Mouse (Mus musculus) stomach, embryonic 15.5 days (tissue): ENCODE measurements around the gene Smim24. TPM values are rescaled to one million over a fixed set of nuclear protein-coding genes. Genes with fewer than 3 reads are reported as not detected.

Experiments used
- ATAC-seq: fragments of 200-750 bp; cut with Nextera tagmentation; 2 replicates; pipeline ENCODE4 v1.8.0; 2017; ENCODE audit warnings: low read depth, moderate number of reproducible peaks, moderate TSS enrichment; ENCODE audit not compliant: insufficient read depth, low FRiP score
- H3K27ac ChIP-seq: fragments of 300-500 bp; sonication (generic); 2 replicates; pipeline ENCODE4 v1.5.1; 2015; ENCODE audit warnings: mild to moderate bottlenecking, inconsistent platforms
- H3K27me3 ChIP-seq: fragments of 300-500 bp; sonication (generic); replicated peaks from 2 replicates; pipeline ENCODE4 v1.6.1; 2015; ENCODE audit warnings: inconsistent platforms
- H3K36me3 ChIP-seq: fragments of 300-500 bp; sonication (generic); 2 replicates; pipeline ENCODE4 v1.6.1; 2015; ENCODE audit warnings: inconsistent platforms
- H3K4me1 ChIP-seq: fragments of 300-500 bp; sonication (generic); 2 replicates; pipeline ENCODE4 v1.6.1; 2015; ENCODE audit warnings: inconsistent platforms
- H3K4me2 ChIP-seq: fragments of 300-500 bp; sonication (generic); 2 replicates; pipeline ENCODE4 v1.6.1; 2015; ENCODE audit warnings: mild to moderate bottlenecking, inconsistent platforms
- H3K4me3 ChIP-seq: fragments of 300-500 bp; sonication (generic); replicated peaks from 2 replicates; pipeline ENCODE4 v1.5.1; 2015; ENCODE audit warnings: inconsistent platforms
- H3K9ac ChIP-seq: fragments of 300-500 bp; sonication (generic); 2 replicates; pipeline ENCODE4 v1.6.1; 2015; ENCODE audit warnings: inconsistent platforms
- H3K9me3 ChIP-seq: fragments of 300-500 bp; sonication (generic); 2 replicates; pipeline ENCODE4 v1.6.1; 2016; ENCODE audit warnings: inconsistent platforms
- WGBS: fragments of 180-500 bp; shearing (Covaris S2); methylation state at CpG from one replicate; pipeline ENCODE4 v1.1.7; 2015; 5-methylcytosine and 5-hydroxymethylcytosine counted together
- microRNA-seq: library from miRNA; unstranded; fragments of <30 nt; microRNA quantifications from one replicate; pipeline ENCODE4, GENCODE M21; 2016
- polyA plus RNA-seq: library from polyadenylated mRNA; unstranded; fragments of >200 nt; fragmentation: Nextera tagmentation; extraction: Ambion mirVana; gene quantifications from 2 replicates; pipeline ENCODE4 v1.2.1, GENCODE M21; 2015

Gene Smim24
- polyA plus RNA-seq, 1 experiment from 2014 or later, result 59.5 TPM

DNA sequence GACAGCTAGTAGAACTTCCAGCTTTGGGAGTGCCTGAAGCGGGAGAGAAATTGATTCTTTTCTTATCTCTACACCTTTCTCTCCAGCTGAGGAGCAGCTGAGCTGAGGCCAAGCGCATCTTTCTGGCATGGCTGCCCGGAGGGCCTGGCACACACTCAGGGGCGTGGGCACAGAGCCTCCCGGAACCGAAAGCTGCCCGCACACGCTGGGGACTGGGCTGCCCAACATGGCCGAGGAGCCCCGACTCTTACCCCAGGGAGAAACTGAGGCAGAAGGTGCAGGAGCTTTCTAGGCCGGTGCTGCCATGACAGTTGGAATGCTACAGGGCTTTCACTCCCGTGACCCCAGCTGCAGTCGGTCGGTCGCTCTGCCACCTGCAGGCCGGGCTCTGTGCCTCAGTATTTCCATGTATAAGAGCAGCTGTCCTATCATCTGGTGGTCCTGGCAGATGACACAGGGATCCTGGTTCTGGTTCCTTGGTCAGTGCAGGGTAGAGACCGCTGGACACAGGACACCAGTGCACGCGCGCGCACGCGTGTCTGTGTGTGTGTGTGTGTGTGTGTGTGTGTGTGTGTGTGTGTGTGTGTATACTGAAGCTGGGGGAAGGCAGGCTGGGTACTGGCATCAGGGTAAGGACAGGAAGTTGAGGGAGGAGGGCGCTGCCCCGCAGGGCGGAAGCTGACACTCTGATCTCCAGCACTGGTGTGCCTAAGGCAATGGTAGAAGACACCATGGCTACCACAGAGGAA lies 40.9 kb downstream of the Smim24 start:
- Histone ChIP-seq H3K4me1 (peaks cover 41% of the 10 kb centered on the region), H3K27me3 (no peaks in the 10 kb centered on the region), H3K36me3 (no peaks in the 10 kb centered on the region), H3K9ac (no peak overlapping the region), H3K4me3 (no peak overlapping the region), H3K27ac (peak overlapping the region; percentile 4; the same call in 1 of the 2 replicates), H3K4me2 (peak overlapping the region; percentile 55; the same call in 1 of the 2 replicates), H3K9me3 (no peaks in the 10 kb centered on the region)
- no peak for ATAC-seq
- WGBS, result 74% methylated on average over 26 of the region's 26 CpGs

DNA sequence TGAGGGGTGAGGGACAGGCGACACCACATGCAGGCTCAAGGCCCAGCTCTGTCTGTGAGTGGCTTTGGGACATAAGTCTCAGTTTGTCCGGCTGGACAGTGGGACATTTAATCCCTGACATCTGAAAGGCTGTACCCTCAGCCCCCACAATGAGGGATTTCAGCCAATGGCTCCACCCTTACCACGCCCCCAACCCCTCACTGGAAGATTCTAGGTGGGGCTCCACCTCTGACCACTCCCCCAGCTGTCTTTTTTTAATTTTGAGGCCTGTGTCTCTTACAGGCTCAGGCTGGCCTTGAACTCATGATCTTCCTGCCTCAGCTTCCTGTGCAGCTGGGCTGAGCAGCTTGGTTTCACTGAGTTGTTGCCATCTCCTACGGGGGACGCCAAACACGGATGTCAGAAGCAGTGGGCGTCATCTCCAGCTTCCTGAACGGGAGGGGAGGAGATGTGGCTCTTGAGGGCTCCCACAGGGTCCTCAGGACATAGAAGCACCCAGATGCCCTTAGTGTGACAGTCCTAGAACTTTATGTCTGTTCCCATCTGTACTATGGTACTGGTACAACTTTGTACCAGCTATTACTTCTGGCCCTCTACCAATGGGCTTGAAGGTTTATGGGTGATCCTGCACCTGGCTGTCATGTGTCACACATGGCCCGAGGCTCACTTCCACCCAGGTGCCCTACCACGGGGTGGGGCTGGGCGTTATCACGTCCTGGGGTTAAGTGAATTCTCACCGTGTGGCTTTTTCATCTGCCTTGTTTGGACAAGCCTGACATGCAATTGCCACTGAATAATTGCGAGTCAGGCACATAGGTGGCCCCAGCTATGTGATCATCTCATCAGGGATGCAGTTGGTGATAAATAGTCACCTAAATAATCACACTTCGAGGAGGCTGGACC lies 41.8 kb downstream of the Smim24 start:
- Histone ChIP-seq H3K9me3 (no peaks in the 10 kb centered on the region), H3K4me1 (peaks cover 40% of the 10 kb centered on the region), H3K36me3 (no peaks in the 10 kb centered on the region), H3K27ac (peak overlapping the region; percentile 26; the same call in 1 of the 2 replicates), H3K9ac (no peak overlapping the region), H3K4me2 (no peak overlapping the region), H3K27me3 (no peaks in the 10 kb centered on the region), H3K4me3 (no peak overlapping the region)
- WGBS, result 47% methylated on average over 15 of the region's 15 CpGs
- no peak for ATAC-seq

DNA sequence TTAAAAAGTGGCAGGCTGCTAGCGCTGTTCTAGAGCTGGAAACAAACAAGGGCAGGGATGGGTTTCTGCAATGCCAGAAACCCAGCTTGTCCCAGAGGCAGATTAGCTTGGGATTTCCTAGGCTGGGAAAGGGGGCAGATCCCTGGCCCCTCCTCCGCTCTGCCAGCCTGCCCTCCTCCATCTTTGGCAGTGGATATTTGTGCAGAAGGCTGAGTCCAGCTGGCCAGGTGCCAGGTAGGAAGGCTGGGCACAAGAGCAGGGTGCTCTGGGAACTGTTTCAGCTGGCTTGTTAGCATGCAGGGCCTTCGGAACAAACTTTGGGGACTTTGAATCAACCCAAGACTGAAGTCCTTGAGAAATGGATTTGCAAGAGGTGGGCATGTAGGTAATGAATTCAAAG lies 42.6 kb downstream of the Smim24 start:
- Histone ChIP-seq H3K4me2 (no peak overlapping the region), H3K9ac (no peak overlapping the region), H3K36me3 (no peaks in the 10 kb centered on the region), H3K4me1 (peaks cover 37% of the 10 kb centered on the region), H3K4me3 (no peak overlapping the region), H3K27me3 (no peaks in the 10 kb centered on the region), H3K27ac (peak overlapping the region; percentile 26; the same call in 1 of the 2 replicates), H3K9me3 (no peaks in the 10 kb centered on the region)
- WGBS, result 70% methylated on average over 3 of the region's 3 CpGs
- no peak for ATAC-seq

DNA sequence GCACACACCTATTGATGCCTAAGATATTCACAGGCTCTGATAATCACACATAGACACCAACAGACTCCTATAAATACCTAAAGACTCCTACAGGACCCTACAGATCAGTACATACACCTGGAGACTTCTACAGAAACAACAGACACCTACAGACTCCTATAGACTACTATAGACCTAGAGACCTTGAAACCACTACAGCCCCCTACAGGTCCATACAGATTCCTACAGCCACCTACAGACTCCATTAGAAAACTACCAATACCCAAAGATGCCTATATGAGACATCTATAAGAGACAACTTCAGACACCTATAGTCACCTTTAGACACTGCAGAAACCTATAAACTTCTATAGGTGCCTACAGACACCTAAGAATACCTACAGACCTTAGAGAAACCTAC lies 48.2 kb downstream of the Smim24 start:
- Histone ChIP-seq H3K27me3 (no peaks in the 10 kb centered on the region), H3K36me3 (no peaks in the 10 kb centered on the region)

More for the DNA sequence above, 48.2 kb downstream of the Smim24 start:
- H3K4me2 ChIP-seq, result no peak overlapping the region
- no peaks in the 10 kb centered on the region for H3K4me1 ChIP-seq
- no peak overlapping the region for H3K9ac ChIP-seq
- no peak overlapping the region for H3K4me3 ChIP-seq
- H3K27ac ChIP-seq, result no peak overlapping the region
- no peaks in the 10 kb centered on the region for H3K9me3 ChIP-seq
- no peak for ATAC-seq

Small RNA genes lying within 50 kb of the gene (microRNA-seq; reads per million reads assigned to microRNA genes)
- gene Mir1191b (0.58 reads per million), gene Mir6913 (not detected)

Other genes with a start within 250 kb of the Smim24 start
- gene Pias4, start 225.1 kb upstream of the Smim24 start, polyA plus RNA-seq, result 41.8 and 44.9 TPM in 2 replicates
- gene Eef2, start 216.4 kb upstream of the Smim24 start, polyA plus RNA-seq, result 517 and 544 TPM in 2 replicates
- 61.9 and 65.4 TPM in 2 replicates for gene Dapk3, start 210.0 kb upstream of the Smim24 start, polyA plus RNA-seq
- 0.10 TPM in 1 of 2 replicates, not detected in the other for gene 4930442H23Rik, start 209.2 kb upstream of the Smim24 start, polyA plus RNA-seq
- gene Nmrk2, start 191.0 kb upstream of the Smim24 start, polyA plus RNA-seq, result 0.18 and 0.26 TPM in 2 replicates
- 1.6 and 1.9 TPM in 2 replicates for gene Atcay, start 162.2 kb upstream of the Smim24 start, polyA plus RNA-seq
- gene Zfr2, start 159.9 kb upstream of the Smim24 start, polyA plus RNA-seq, result 8.8 and 10.4 TPM in 2 replicates
- 3.4 and 3.8 TPM in 2 replicates for gene Matk, start 140.1 kb upstream of the Smim24 start, polyA plus RNA-seq
- gene Mrpl54, start 126.1 kb upstream of the Smim24 start, polyA plus RNA-seq, result 217 and 233 TPM in 2 replicates
- 54.4 and 58.1 TPM in 2 replicates for gene Apba3, start 126.1 kb upstream of the Smim24 start, polyA plus RNA-seq
- 32.6 and 38.7 TPM in 2 replicates for gene Tjp3, start 101.5 kb upstream of the Smim24 start, polyA plus RNA-seq
- 43.1 and 47.6 TPM in 2 replicates for gene Pip5k1c, start 100.1 kb upstream of the Smim24 start, polyA plus RNA-seq
- gene Cactin, start 71.9 kb upstream of the Smim24 start, polyA plus RNA-seq, result 40.5 and 40.9 TPM in 2 replicates
- 23.5 and 25.3 TPM in 2 replicates for gene Tbxa2r, start 64.3 kb upstream of the Smim24 start, polyA plus RNA-seq
- gene Gipc3, start 49.8 kb upstream of the Smim24 start, polyA plus RNA-seq, result 0.04 and 0.12 TPM in 2 replicates
- 78.8 and 79.1 TPM in 2 replicates for gene Hmg20b, start 42.6 kb upstream of the Smim24 start, polyA plus RNA-seq
- 12.8 and 13.6 TPM in 2 replicates for gene Mfsd12, start 35.6 kb upstream of the Smim24 start, polyA plus RNA-seq
- 1.2 and 1.5 TPM in 2 replicates for gene 4930404N11Rik, start 27.2 kb upstream of the Smim24 start, polyA plus RNA-seq
- gene Fzr1, start 14.5 kb upstream of the Smim24 start, polyA plus RNA-seq, result 88.5 and 90.5 TPM in 2 replicates
- gene Dohh, start 8.6 kb upstream of the Smim24 start, polyA plus RNA-seq, result 78.9 and 80.4 TPM in 2 replicates
- gene Gm48551, start 8.6 kb upstream of the Smim24 start, polyA plus RNA-seq, result 2.9 and 3.3 TPM in 2 replicates
- gene Gm48552, start 4.0 kb upstream of the Smim24 start, polyA plus RNA-seq, result 0.41 and 1.4 TPM in 2 replicates
- 65.5 and 78.2 TPM in 2 replicates for gene Nfic, start 62.6 kb downstream of the Smim24 start, polyA plus RNA-seq
- 1.7 and 1.8 TPM in 2 replicates for gene Celf5, start 89.7 kb downstream of the Smim24 start, polyA plus RNA-seq
- 83.9 and 93.7 TPM in 2 replicates for gene Ncln, start 103.3 kb downstream of the Smim24 start, polyA plus RNA-seq
- 1.4 and 1.6 TPM in 2 replicates for gene S1pr4, start 107.1 kb downstream of the Smim24 start, polyA plus RNA-seq
- 4.4 and 5.8 TPM in 2 replicates for gene Gna15, start 131.2 kb downstream of the Smim24 start, polyA plus RNA-seq
- gene Gna11, start 152.1 kb downstream of the Smim24 start, polyA plus RNA-seq, result 113 and 134 TPM in 2 replicates
- gene Aes, start 166.4 kb downstream of the Smim24 start, polyA plus RNA-seq, result 692 and 697 TPM in 2 replicates
- 28.8 and 35.6 TPM in 2 replicates for gene Tle2, start 181.5 kb downstream of the Smim24 start, polyA plus RNA-seq
- gene Tle6, start 208.0 kb downstream of the Smim24 start, polyA plus RNA-seq, result 31.2 and 42.1 TPM in 2 replicates
- gene BC025920, start 213.2 kb downstream of the Smim24 start, polyA plus RNA-seq, result 0.55 and 0.71 TPM in 2 replicates
- gene Sirt6, start 234.7 kb downstream of the Smim24 start, polyA plus RNA-seq, result 32.9 and 33.3 TPM in 2 replicates
- 10.9 and 12.6 TPM in 2 replicates for gene Ankrd24, start 235.5 kb downstream of the Smim24 start, polyA plus RNA-seq